Mouse (Mus musculus) small intestine, adult 2 months (tissue): ENCODE measurements around the gene Rreb1.

Source experiments
- CTCF ChIP-seq: fragments of 200-500 bp; IDR thresholded peaks from 2 replicates; pipeline ENCODE4 v1.5.1; 2012; ENCODE audit warnings: low read depth, mild to moderate bottlenecking, control low read depth, inconsistent platforms, low read length, moderate library complexity, mixed read lengths; ENCODE audit not compliant: insufficient replicate concordance, insufficient read length; ENCODE audit errors: extremely low read depth
- POLR2A ChIP-seq: fragments of 200-500 bp; IDR thresholded peaks from 2 replicates; pipeline ENCODE4 v1.6.1; 2012; ENCODE audit warnings: low read depth, mild to moderate bottlenecking, control low read depth, inconsistent platforms, low read length, moderate library complexity

DNA sequence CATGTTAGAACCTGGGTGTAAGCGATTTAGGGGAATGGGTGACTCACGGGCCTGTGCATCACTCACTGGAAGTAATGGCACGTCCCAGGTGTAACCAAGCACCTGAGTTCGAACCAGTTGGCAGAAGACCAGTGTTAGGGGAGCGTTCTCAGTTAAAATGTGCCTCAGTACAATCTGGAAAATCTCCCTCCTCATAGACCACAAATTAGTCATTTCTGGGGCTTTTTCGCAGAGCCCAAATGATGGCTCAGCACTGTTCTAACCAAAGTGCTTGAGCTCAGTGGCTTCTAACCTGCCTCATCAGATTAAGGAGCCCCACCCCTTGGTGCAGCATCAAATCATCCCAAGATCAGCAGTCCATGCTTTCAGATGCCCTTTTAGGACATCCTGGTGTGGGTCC is 5.5 kb downstream of the Rreb1 start:
- TF ChIP-seq CTCF: no peak
- TF ChIP-seq POLR2A: no peak
